Mouse (Mus musculus): ENCODE measurements around the gene Enthd1. TPM values are rescaled to one million over a fixed set of nuclear protein-coding genes. Genes with fewer than 3 reads are reported as not detected.

Enthd1 gene
- total RNA-seq, 2 experiments from 2014 or later: not detected

DNA sequence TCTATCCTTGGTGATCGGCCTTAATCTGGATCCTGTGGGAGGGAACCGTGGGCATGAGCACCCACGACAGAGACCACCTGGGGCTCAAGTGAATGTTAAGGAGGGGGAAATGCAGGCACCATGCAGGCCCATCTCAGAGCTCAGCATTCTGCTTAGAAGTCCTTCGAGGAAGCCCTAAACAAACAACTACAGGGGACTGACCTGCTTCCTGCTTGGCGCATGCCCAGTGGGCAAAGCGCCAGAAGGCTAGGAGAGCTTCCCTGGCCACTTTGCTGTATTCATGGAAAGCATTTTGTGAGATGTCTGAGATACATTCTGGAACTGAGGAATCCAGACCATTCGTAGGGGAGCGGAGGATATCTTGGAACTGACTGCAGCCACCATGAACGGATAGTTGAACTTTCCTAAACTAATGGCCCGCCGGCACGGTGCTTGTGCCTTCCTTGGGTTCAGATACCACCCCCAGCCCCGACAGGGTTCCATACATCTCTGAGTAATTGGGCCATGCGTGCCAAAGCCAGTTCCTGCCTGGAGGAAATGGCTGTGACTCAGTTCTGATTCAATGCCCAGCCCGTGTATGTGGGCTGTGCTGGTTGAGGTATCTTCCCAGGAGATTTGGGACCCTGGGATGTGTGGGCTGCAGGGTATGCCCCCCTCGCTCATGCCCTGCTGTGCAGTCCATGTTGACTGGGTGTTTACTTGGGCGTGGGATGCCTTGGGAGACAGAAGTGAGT, 150.8 kb downstream of the Enthd1 start:
- no peak for DNase-seq (ENCODE audit: low spot score in 2 of 2)

DNA sequence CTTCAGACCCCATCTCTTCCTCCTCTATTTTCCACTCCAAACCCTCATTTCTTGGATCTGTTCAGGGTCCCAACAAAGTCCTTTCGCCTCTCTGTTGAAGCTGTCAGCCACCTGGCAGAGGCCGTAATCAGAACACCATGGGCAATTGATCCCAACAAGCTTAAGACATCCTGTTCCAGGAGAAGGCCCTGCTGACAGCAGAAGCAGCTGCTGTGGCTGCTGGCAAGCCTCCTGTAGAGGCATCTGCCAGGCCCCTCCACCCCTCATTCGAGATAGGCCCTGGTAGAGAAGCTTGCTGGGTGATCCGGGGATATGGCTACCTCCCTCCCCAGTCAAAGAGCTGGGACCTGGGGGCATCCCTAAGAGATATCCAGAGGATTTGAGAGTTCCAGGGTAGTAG, 151.9 kb downstream of the Enthd1 start:
- DNase-seq (ENCODE audit: low spot score in 2 of 2): no peak

DNA sequence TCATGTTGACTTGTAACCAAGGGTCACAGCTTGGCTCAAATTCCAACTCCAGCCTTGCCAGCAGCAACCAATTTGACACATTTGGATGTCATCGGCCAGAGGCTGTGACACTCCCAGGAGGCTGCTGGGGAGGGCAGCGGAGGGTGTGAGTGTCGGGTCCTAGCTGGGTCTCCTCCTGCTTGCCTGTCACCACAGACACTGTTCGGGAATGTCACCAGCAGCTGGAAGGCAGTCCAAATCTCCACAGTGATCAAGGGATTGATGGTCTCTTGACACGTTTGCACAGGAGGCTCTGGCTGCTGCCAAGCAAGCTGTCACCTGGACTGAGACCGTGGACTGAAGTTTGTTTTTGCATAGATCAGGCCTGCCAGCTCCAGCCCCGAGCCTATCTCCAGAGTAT, 154.3 kb downstream of the Enthd1 start:
- DNase-seq (ENCODE audit: low spot score in 2 of 2): no peak

DNA sequence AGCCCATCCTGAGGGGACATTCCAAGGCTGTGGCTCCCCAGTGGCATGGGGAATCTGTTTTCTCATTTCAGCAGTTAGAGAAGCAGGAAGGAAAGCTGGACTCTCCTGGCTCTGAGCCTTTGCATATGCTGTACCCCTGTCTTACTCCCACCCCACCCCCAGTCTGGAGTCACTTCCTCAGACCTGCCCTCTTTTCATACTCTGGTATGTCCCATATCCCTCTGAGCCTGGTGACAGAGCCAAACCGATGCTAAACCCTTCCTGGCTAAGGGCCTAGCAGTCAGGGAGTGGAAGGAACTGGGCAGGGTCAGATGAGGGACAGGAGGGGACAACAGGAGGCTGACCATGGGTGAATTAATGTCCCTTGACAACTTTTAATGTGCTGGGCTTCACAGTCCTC, 157.1 kb downstream of the Enthd1 start:
- no peak for DNase-seq (ENCODE audit: low spot score in 2 of 2)

Other genes with a start within 250 kb of the Enthd1 start
- under 1 TPM; 0.59 to 0.78 TPM for gene Grap2, start 7.4 kb upstream of the Enthd1 start, total RNA-seq (2021)
- under 1 TPM; 0.11 to 0.13 TPM for gene Fam83f, start 106.7 kb upstream of the Enthd1 start, total RNA-seq (2021)
- gene Tnrc6b, start 146.2 kb upstream of the Enthd1 start, total RNA-seq (2021): 100 to 1,000 TPM; 106 to 112 TPM

Measured in layer of hippocampus, postnatal 10 days (tissue).